Mouse (Mus musculus) layer of hippocampus, adult 6 months (tissue): ENCODE results near the gene Omt2a. TPM values are rescaled to one million over a fixed set of nuclear protein-coding genes. Genes with fewer than 3 reads are reported as not detected.

Source experiments
- long read RNA-seq, 2 experiments: library from polyadenylated mRNA; unstranded; transcript quantifications; one replicate each; pipeline ENCODE4 v2.0.0; 2019 to 2020
- polyA plus RNA-seq: library from polyadenylated mRNA; unstranded; fragments of <200 nt; fragmentation: Nextera tagmentation; gene quantifications from 2 replicates; pipeline ENCODE4 v1.2.3, GENCODE M21; 2021

Gene Omt2a
- polyA plus RNA-seq, result not detected in 2 replicates
- long read RNA-seq, experiment 1, result 0 reads
- long read RNA-seq, experiment 2, result 0 reads

GRCm38 (mm10) chr9:78314696-78315095, at the start of gene Omt2a:
TSS of gene Omt2a (minus strand) at chr9:78314796.

GRCm38 (mm10) chr9:78355611-78356010, 41.0 kb upstream of the Omt2a start, which contains the start of gene Gsta2:
TSS of gene Gsta2 (minus strand) at chr9:78355788.

GRCm38 (mm10) chr9:78327289-78327688, 12.7 kb upstream of the Omt2a start, which contains the start of gene Omt2b:
TSS of gene Omt2b (plus strand) at chr9:78327589.

GRCm38 (mm10) chr9:78289723-78290122, 24.9 kb downstream of the Omt2a start, which contains the start of gene Gm10639:
TSS of gene Gm10639 (plus strand) at chr9:78289923.

Other genes starting within 250 kb of the Omt2a start
- 90.2 and 94.7 TPM in 2 replicates for gene Fbxo9, start 205.7 kb downstream of the Omt2a start, polyA plus RNA-seq
- gene Ick, start 205.6 kb downstream of the Omt2a start, polyA plus RNA-seq, result 8.2 and 9.2 TPM in 2 replicates
- 143 and 164 TPM in 2 replicates for gene Gsta4, start 132.0 kb downstream of the Omt2a start, polyA plus RNA-seq
- 0.28 TPM in 1 of 2 replicates, not detected in the other for gene Gsta1, start 84.1 kb downstream of the Omt2a start, polyA plus RNA-seq
- gene Gm3776, start 57.7 kb downstream of the Omt2a start, polyA plus RNA-seq, result not detected in 2 replicates
- gene Gm10639, start 24.9 kb downstream of the Omt2a start, polyA plus RNA-seq, result not detected in 2 replicates
- not detected in 2 replicates for gene Omt2b, start 12.8 kb upstream of the Omt2a start, polyA plus RNA-seq
- gene Gsta2, start 41.0 kb upstream of the Omt2a start, polyA plus RNA-seq, result 0.85 and 0.90 TPM in 2 replicates
- not detected in 2 replicates for gene Dppa5a, start 53.4 kb upstream of the Omt2a start, polyA plus RNA-seq
- gene Ooep, start 63.9 kb upstream of the Omt2a start, polyA plus RNA-seq, result 0.06 and 1.3 TPM in 2 replicates
- not detected in 2 replicates for gene Ddx43, start 81.0 kb upstream of the Omt2a start, polyA plus RNA-seq
- gene Cgas, start 128.4 kb upstream of the Omt2a start, polyA plus RNA-seq, result 0.36 and 0.39 TPM in 2 replicates
- gene Mto1, start 133.4 kb upstream of the Omt2a start, polyA plus RNA-seq, result 20.3 and 23.0 TPM in 2 replicates
- 1.2 and 1.5 TPM in 2 replicates for gene Gm17324, start 134.0 kb upstream of the Omt2a start, polyA plus RNA-seq
- gene Eef1a1, start 174.4 kb upstream of the Omt2a start, polyA plus RNA-seq, result 1,170 and 1,347 TPM in 2 replicates